Mouse (Mus musculus): ENCODE data around the gene Nsmce4a. TPM values are rescaled to one million over a fixed set of nuclear protein-coding genes. Genes with fewer than 3 reads are reported as not detected.
"Not testable (repeated sequence)": the region's sequence is repeated elsewhere in the genome, so short reads cannot be mapped to it uniquely, and the experiment has no call there.

Gene Nsmce4a
- total RNA-seq, 2 experiments from 2014 or later = 39.3 to 44.3 TPM

DNA sequence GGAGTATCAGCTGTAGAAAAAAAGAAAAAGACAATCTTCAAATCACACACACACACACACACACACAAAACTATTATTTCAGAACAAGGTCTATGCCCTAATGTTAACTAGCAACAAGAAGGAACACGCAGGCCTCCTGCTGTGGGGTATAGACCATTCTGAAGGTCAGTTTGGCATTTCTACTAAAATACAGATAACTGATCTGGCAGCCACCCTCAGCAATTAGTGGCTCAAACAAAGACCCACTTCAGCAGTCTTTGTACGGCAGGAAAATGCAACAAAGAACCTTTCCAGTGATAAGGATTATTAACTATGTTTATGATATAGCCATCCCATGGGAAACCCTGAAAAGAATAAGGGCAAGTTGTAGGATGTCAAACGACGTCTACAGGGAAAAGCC lies 35.9 kb downstream of the Nsmce4a start:
- no peak for DNase-seq

DNA sequence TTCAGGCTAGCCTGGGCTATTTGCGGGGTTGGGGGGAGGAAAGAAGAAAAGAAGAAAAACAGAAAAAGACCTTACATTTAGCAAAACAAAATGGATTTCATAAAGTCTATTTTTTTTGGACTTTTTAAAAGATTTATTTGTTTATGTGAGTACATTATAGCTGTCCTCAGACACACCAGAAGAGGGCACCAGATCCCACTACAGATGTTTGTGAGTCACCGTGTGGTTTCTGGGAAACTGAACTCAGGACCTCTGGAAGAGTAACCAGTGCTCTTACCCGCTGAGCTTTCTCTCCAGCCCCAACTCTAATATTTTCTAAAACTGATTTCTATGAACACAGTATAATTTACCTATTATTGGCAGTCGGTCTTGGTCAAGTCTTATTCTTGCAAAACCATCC lies 37.7 kb downstream of the Nsmce4a start:
- no peak for DNase-seq

DNA sequence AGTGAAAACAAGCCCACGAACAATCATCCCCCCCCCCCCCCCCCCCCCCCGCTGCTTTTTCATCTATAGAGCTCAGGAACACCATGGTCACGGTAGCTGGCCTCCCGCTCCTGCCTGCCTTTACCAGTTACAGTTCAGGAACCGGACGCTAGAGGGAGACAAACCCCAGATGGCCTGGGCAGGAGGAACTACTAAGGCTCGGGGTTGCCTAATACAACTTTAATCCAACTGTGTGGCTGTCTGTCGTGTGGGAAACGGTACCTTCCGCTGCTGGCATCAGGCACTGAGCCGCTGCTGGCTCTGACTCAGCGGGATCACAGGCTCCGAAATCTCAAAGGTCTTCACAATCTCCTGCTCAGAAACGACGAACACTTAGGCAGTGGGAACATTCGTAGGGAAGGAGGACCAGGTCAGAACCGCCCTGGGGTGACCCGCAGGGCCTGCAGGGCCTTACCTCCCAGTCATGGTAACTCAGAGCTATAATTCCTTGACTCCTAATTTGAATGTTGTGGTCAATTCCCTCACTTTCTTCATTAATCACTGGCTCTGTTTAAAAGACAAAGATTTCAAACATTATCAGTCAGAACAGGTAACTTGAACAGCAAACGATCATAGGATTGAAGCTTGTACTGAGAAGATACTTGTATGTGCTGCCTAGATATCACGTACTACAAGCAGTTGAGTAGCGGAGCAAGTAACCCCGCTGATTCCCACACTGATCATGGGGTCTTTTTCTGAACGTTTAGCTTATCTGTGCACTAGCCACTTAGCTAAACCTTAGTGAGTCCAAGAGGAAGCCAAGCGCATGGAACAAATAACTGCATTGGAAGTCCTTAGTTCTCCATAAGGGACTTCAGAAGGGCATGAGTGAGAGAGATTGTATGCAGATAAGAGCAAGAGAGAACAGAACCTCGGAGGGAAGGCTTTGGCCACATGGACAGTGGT lies 39.3 kb downstream of the Nsmce4a start:
- peak; percentile 89 to 97 for DNase-seq

DNA sequence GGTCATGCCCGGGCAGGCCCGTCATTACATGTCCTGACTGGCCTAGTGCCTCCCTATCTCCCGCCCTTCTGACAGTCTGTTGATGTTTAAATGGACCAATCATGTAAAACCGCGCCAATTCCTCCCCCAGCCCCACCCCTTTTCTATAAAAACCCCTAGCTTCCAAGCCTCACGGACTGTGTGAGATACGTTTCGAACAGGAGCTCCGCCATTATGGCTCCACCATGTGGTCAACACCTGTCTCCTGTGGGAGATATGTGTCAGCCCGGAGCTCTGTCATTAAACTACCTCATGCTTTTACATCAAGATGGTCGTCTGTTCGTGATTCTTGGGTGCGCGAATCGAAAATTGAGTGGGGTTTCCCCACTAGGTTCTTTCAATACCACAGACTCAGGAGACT lies 41.8 kb downstream of the Nsmce4a start:
- not testable (repeated sequence) for DNase-seq

DNA sequence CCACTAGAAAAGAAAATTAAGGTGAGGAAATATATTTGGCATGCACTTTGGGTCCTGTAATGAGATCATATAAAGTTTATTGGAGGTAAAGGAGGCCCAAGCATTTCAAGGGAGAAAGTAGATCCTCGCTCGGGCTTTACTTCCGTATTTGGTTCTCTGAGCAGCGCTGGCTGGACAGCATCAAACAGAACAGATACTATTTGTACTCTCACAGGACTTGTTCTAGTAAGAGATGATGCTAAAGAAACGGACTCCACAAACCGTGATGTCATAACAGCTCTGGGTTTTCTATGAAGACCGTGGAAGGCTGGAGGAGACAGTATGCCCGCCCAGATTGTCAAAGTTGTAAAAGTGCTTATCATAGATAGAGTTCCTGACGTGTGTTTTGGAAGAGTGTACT lies 45.6 kb downstream of the Nsmce4a start:
- no peak for DNase-seq

DNA sequence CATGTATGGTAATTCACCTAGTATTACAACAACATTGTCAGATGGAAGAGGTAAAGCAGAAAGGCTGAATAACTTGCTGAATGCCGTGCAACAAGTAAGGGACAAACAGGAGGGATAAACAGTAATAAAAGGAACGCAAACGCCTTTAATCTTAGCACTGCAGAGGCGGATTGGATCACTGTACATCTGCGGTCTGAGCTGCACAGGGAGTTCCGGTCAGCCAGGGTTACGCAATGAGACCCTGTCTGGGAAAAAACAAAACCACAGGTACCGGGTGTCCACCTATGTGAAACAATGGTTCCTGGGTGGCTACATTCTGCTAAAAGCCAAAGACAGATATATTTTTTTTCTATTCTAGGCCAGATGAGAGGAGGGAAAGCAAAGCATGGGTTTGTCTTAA lies 49.5 kb downstream of the Nsmce4a start:
- no peak for DNase-seq

DNA sequence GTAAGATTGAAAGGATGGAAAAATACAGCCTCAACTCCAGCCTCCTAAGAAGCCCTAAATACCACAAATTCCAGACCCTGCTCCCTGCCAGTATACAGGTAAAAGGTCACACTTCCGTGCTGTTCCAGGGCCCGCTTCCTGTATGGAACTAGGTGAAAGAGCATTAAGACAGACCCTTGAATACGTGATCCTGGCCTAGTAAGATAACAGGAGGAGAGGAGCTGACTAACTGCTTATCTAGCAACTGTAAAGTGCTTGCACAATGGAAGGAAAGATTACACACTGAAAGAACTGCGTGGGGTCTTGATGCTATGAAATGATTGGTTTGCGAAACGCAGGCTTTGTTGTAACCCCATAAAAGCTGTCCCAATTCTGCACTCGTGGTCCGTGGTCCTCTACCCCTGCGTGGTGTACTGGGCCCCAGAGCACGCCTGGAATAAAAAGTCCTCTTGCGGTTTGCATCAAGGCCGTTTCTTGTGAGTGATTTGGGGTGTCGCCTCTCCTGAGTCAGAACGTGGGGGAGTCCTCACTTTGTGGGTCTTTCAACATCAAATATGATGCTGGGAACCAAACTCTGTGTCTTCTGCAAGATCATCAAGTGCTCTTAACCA lies 52.0 kb downstream of the Nsmce4a start:
- no peak for DNase-seq

DNA sequence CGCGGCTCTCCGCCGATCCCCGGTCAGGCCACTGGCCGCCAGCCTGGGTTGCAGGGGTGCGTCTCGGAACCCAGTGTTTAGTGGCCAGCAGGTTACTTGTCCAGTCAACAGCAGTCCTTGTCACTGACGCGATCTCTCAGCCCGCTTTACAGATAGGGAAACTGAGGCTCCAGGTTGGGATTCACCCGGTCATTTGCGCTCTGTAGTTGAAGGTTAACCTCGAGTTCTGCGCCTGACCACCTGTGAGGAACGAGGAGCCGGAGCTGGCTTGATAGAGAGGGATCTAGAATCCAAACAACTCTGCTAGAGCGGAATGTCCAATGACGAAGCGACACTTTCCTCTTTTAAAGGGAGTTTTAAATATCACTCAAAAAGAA lies 52.9 kb downstream of the Nsmce4a start, which contains the start of gene Ate1:
Gene Ate1 (minus strand): TSS at position 321 of the 377 bp plus-strand sequence.
- no peak for DNase-seq

DNA sequence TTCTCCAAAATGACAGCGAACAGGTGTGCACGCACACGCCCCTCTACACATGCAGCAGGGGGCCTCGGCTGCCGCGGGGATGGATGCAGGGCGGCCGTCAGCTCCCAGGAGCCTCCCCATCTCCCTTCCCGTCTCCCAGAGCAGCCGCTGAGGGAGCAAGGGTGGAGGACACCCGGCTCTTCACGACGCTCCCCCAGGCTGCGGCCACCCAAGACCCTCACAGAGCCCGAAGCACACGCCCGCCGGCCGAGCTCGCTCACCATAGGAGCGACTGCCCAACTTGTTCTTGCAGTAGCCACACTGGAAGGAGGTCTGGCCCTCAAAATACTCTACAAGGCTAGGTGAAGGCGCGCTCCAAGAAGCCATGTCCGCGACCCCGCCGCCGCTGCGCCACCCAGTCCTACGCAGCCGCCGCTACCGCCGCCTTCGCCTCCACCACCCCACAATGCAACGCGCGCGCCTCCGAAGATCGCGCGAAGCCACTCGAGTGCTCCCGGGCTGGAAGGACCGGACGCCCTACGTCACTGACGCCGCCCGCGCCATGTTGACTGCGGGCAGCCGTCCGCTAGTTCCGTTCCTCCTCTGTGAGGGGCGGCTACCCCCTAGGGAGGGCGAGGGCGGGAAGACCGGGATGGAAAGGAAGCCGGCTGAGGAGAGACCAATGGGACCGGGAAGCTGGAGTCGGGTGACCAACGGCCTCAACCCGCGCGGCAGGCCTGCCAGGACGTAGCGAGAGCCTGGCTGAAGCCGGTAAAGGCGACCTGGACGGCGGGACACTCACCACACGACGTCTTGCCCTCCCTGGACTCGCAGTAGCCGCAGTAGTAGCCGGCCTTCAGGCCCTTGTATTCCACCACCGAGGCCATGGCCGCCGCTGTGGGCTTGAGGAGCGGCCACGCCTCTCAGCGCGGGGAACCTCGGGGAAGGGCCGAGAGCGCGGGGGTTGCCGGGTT lies 53.5 kb downstream of the Nsmce4a start:
- peak; percentile 98 for DNase-seq

DNA sequence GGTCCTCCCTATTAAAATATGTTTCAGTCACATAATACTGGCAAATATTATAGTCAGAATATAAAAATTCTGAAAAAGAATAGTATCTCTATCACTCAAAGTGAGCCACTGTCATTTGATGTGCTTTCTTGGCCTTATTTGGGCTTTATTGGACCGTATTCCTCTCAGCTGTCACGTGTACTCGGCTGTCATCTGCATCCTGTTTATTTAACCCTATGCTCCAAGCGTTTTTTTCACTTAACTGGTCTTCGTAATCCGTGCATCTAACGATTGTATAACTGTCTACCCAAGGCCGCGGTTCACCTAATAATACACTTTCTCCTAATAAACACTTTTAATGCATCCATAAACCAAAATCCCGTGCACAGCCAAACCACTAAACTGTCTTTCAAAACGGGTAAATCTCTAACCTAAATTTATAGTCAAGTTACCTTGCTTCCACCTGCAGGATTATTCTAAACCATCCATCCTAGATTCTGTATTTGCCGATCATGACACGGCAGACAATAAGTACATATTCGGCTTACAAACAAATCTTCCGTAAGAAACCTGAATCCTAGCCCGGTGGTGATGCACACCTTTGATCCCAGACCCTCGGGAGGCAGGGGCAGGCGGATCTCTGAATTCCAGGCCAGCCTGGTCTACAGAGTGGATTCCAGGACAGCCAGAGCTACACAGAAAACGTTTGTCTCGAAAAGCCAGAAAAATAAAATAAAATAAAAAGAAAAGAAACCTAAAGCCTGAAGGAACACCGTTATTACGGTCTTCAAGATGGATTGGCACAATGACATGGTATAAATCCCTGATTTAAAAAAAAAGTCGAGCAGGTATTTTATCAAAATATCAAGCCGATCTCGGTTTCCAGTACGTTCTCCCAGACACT lies 54.5 kb downstream of the Nsmce4a start:
- peak; percentile 23 to 40 for DNase-seq

DNA sequence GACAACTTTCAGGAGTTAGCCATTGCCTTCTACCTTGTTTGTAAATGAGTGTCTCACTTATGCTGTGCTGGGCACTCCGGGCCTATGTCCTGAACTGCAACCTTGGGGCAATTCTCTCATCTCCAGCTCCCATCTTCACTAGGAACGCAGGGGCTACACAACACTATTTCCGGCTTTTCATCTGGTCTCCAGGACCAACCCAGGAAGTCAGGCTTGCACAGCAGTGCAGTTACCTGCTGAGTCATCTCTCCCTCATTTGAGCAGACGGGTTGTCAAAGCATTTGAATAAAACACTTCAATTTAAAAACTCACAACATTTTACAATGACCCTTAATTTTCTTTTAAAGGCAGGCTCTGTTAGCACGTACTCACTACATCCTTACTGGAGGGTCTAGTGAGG lies 62.7 kb downstream of the Nsmce4a start:
- no peak for DNase-seq

DNA sequence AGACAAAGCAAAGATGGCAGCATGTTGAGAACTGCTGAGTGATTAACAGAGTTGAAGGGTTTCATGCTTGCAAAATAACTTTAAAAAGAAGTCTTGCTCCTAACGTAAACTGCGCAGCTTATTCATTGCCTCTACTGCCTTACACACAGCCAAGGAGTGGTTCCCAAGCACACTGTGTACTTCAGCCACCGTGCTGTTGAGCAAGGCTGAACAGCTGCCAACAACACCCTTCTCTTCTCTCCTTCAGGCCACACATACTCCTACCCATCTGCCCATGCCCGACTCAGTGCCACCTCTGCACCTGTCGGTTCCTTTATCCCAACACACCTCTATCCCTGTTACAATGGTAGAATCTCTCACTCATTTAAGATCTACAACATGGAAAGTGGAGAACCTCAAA lies 69.9 kb downstream of the Nsmce4a start:
- DNase-seq = no peak

DNA sequence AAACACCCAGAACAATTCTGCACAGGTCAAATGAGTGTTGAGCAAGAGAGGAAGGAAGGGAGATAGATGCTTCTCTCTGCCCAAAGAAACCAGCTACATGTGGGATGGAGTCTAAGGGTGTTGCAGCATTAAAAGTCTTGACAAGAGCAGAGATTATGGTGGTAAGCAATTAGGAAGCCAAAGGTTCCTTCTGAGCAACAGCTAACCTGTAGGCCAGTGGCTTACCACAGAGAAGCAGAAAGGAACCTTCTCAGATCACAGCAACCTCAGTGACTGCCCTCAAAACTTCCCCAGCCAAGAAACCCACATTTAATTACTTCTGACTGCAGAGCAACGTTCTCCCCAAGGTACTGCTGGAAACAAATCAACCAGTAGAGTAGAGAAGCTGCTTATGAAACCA lies 71.4 kb downstream of the Nsmce4a start:
- no peak for DNase-seq

DNA sequence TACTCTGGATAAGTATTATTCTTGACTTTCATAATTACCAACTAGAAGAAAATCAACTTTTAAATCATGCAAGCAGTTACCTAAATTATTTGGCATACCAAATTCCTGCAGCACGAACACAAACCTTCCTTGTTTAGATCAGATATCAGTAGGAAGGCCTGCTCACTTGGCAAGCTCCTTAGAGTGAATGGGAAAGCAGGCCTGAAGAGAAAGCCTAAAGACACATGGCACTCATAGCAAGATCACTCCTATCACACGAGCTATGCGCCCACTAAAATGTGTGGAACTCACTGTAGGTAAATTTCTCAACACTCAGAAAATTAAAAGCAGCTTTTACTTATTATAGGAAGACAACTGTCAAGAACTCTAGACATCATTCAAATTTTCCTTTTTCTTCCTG lies 79.6 kb downstream of the Nsmce4a start:
- DNase-seq = no peak

DNA sequence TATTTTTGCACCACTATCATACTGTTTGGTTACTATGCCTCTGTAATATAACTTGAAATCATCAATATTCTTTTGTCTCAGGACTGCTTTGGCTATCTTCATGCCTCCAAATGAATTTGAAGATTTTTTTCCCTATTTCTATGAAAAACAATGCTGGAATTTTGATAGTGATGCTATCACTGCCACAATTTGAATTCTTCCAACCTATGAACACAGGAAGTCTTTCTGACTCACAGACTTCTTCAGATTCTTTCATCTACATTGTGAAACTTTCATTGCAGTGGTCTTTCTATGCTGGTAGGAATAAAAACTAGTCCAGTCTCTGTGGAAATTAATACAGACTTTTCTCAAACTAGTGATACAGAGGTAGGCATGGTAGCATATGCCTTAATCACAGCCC lies 80.9 kb downstream of the Nsmce4a start:
- no peak for DNase-seq

Other genes starting within 250 kb of the Nsmce4a start
- gene Ate1, start 52.7 kb downstream of the Nsmce4a start, total RNA-seq (2021) = 10 to 100 TPM; 37.6 to 38.3 TPM
- gene Tacc2, start 4.3 kb upstream of the Nsmce4a start, total RNA-seq (2021) = 100 to 1,000 TPM; 317 to 395 TPM
- under 1 TPM in 1 of 2 experiments, not detected in 1; 0.36 TPM for gene Btbd16, start 201.0 kb upstream of the Nsmce4a start, total RNA-seq (2021)

Data from heart, adult 18-20 months (tissue).